Mouse (Mus musculus): ENCODE measurements around the gene Afmid. TPM values are rescaled to one million over a fixed set of nuclear protein-coding genes. Genes with fewer than 3 reads are reported as not detected.

Afmid gene
- polyA plus RNA-seq, 1 experiment = 3.0 TPM

- TF ChIP-seq GATA1 (IDR thresholded peaks at IDR 0.05; ENCODE audit: low read length) = no peak
Measured at GRCm38 (mm10) chr11:117790286-117790685, 35.4 kb upstream of the Afmid start.

GRCm38 (mm10) chr11:117790703-117791440 lies 34.9 kb upstream of the Afmid start:
- TF ChIP-seq GATA1 (IDR thresholded peaks at IDR 0.05; ENCODE audit: low read length) = no peak

GRCm38 (mm10) chr11:117791441-117791761 lies 34.3 kb upstream of the Afmid start:
- TF ChIP-seq GATA1 (IDR thresholded peaks at IDR 0.05; ENCODE audit: low read length) = no peak

GRCm38 (mm10) chr11:117792281-117792888 lies 33.3 kb upstream of the Afmid start:
- TF ChIP-seq GATA1 (IDR thresholded peaks at IDR 0.05; ENCODE audit: low read length) = no peak

- no peak for TF ChIP-seq GATA1 (IDR thresholded peaks at IDR 0.05; ENCODE audit: low read length)
Measured at GRCm38 (mm10) chr11:117794035-117794551, 31.6 kb upstream of the Afmid start.

GRCm38 (mm10) chr11:117796954-117797353 lies 28.8 kb upstream of the Afmid start:
- no peak for TF ChIP-seq GATA1 (IDR thresholded peaks at IDR 0.05; ENCODE audit: low read length)

- TF ChIP-seq GATA1 (IDR thresholded peaks at IDR 0.05; ENCODE audit: low read length) = no peak
Measured at GRCm38 (mm10) chr11:117797511-117798159, 28.1 kb upstream of the Afmid start, which contains the start of gene 6030468B19Rik. Gene 6030468B19Rik, plus strand, starts transcription at chr11:117797660.

- TF ChIP-seq GATA1 (IDR thresholded peaks at IDR 0.05; ENCODE audit: low read length) = peak; percentile 50
Measured at GRCm38 (mm10) chr11:117798160-117798541, 27.6 kb upstream of the Afmid start.

GRCm38 (mm10) chr11:117799174-117799573 lies 26.6 kb upstream of the Afmid start:
- no peak for TF ChIP-seq GATA1 (IDR thresholded peaks at IDR 0.05; ENCODE audit: low read length)

- no peak for TF ChIP-seq GATA1 (IDR thresholded peaks at IDR 0.05; ENCODE audit: low read length)
Measured at GRCm38 (mm10) chr11:117800038-117800437, 25.7 kb upstream of the Afmid start.

GRCm38 (mm10) chr11:117801650-117802049 lies 24.1 kb upstream of the Afmid start:
- TF ChIP-seq GATA1 (IDR thresholded peaks at IDR 0.05; ENCODE audit: low read length) = no peak

- no peak for TF ChIP-seq GATA1 (IDR thresholded peaks at IDR 0.05; ENCODE audit: low read length)
Measured at GRCm38 (mm10) chr11:117803166-117803688, 22.5 kb upstream of the Afmid start.

- no peak for TF ChIP-seq GATA1 (IDR thresholded peaks at IDR 0.05; ENCODE audit: low read length)
Measured at GRCm38 (mm10) chr11:117806781-117807180, 18.9 kb upstream of the Afmid start.

GRCm38 (mm10) chr11:117809407-117810311 lies 16.1 kb upstream of the Afmid start, which contains the start of the genes Gm20708 and Syngr2:
Gene Gm20708, plus strand, starts transcription at chr11:117809668.
Gene Syngr2, plus strand, starts transcription at chr11:117809668.
- TF ChIP-seq GATA1 (IDR thresholded peaks at IDR 0.05; ENCODE audit: low read length) = no peak
